Mouse (Mus musculus) brain, embryonic 14.5 days (tissue): ENCODE measurements around the gene Rhbdl2.

Experiments
- CTCF ChIP-seq: fragments of 200-500 bp; IDR thresholded peaks from 2 replicates; pipeline ENCODE4 v1.5.1; 2012; ENCODE audit warnings: inconsistent platforms, mild to moderate bottlenecking, moderate library complexity, borderline replicate concordance; ENCODE audit not compliant: insufficient read depth, insufficient read length; ENCODE audit errors: extremely low read depth
- POLR2A ChIP-seq: fragments of 200-500 bp; IDR thresholded peaks from 2 replicates; pipeline ENCODE4 v1.6.1; 2012; ENCODE audit warnings: mild to moderate bottlenecking, inconsistent platforms, borderline replicate concordance; ENCODE audit not compliant: poor library complexity, insufficient read depth, insufficient read length, severe bottlenecking; ENCODE audit errors: extremely low read depth

DNA sequence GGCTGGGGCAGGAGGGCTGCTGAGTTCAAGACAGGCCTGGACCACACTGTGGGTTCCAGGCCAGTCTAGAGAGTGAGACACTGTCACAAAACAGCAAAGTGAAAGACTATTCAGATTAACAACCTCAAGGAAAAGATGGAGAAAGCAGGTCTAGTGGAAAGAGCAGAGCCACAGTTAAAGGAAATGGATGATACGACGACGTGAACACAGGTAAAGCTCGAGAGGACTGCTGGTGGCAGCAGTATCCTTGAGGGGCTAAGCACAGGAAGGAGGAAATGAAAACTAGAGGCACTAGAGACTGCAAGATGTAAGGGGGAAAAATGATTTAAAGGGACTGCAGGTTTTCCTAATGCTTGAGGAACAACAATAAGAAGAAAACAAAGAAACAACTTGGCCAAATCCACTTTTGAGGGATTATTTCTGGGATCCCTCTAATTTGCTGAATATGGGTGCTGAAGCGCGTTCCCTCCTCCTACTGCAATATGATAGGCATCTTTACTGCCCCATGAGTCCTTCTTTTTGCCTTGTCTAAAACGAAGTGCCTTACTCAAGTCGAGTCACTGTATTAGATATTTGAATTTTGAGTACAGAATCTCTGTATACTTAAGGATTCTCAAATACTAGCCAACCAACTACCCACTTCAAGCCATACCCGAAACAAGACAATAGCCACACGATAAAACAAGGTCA lies 38.8 kb upstream of the Rhbdl2 start:
- TF ChIP-seq CTCF, result no peak
- TF ChIP-seq POLR2A, result no peak
